Mouse (Mus musculus): ENCODE data around the gene Med7. TPM values are rescaled to one million over a fixed set of nuclear protein-coding genes. Genes with fewer than 3 reads are reported as not detected.

Gene Med7
- polyA plus RNA-seq, 1 experiment: not detected

DNA sequence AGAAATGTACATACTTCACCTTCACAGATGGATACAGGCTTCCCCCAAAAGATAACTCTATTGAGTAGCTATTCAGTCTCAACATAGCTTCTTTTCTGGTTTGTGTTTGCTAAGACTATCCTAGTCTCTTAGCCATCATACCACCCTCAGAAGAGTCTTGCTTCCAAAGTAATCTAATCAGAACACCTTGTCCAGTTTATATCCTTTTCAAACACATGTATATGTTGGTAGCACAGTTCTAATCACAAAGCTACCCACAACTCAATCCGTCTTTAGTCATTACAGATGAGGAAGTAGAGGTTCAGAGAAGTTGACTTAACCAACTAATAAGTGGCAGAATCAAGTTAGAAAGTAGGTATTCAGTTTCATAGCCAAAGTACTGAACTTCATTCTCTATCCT is 5.0 kb downstream of the Med7 start:
- TF ChIP-seq CTCF (IDR thresholded peaks at IDR 0.05; ENCODE audit: insufficient read depth, low read depth, low read length) (no peak), POLR2A (IDR thresholded peaks at IDR 0.05; ENCODE audit: insufficient read depth, low read depth, low read length) (no peak)
- Histone ChIP-seq H3K27ac (ENCODE audit: insufficient read depth, low read depth, low read length) (no peak overlapping the region), H3K4me1 (ENCODE audit: control insufficient read depth, insufficient read depth, low read length) (peaks cover 4% of the 10 kb centered on the region; the same call in 1 of the 2 replicates), H3K4me3 (ENCODE audit: insufficient read depth, low read depth, low read length) (no peak overlapping the region)
- 93% methylated on average over 1 of the region's 1 CpGs for WGBS

- Histone ChIP-seq H3K4me1 (ENCODE audit: control insufficient read depth, insufficient read depth, low read length) (peaks cover 1% of the 10 kb centered on the region; the same call in 1 of the 2 replicates), H3K27ac (ENCODE audit: insufficient read depth, low read depth, low read length) (no peak overlapping the region), H3K4me3 (ENCODE audit: insufficient read depth, low read depth, low read length) (no peak overlapping the region)
- no peak for TF ChIP-seq CTCF (IDR thresholded peaks at IDR 0.05; ENCODE audit: insufficient read depth, low read depth, low read length)
- TF ChIP-seq POLR2A (IDR thresholded peaks at IDR 0.05; ENCODE audit: insufficient read depth, low read depth, low read length): no peak
- WGBS: 83% methylated on average over 1 of the region's 1 CpGs
Observed at GRCm38 (mm10) chr11:46443152-46443551, 6.4 kb downstream of the Med7 start.

- H3K4me1 ChIP-seq (ENCODE audit: control insufficient read depth, insufficient read depth, low read length): no peaks in the 10 kb centered on the region
- WGBS: 87% methylated on average over 5 of the region's 5 CpGs
- no peak for TF ChIP-seq CTCF (IDR thresholded peaks at IDR 0.05; ENCODE audit: insufficient read depth, low read depth, low read length)
- no peak for TF ChIP-seq POLR2A (IDR thresholded peaks at IDR 0.05; ENCODE audit: insufficient read depth, low read depth, low read length)
- H3K4me3 ChIP-seq (ENCODE audit: insufficient read depth, low read depth, low read length): no peak overlapping the region
- no peak overlapping the region for H3K27ac ChIP-seq (ENCODE audit: insufficient read depth, low read depth, low read length)
Observed at GRCm38 (mm10) chr11:46443979-46444378, 7.3 kb downstream of the Med7 start.

DNA sequence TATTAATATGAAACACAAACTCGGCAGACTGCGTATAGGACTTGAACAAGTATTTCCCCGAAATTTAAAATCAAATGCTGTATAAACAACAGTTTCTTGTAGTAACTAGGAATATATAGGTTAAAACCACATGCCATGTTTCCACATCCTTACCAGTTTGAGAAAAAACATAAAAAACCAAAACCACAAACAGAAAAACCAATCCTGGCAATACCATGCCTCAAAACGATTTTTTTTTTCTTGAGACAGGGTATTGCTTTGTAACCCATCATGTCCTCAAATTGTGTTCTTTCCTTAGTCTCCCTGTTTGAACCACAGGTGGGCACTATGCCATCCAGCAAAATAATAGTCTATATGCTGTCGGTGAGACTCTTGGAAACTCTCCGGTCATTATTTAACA is 9.4 kb downstream of the Med7 start:
- Histone ChIP-seq H3K4me3 (ENCODE audit: insufficient read depth, low read depth, low read length) (no peak overlapping the region), H3K27ac (ENCODE audit: insufficient read depth, low read depth, low read length) (no peak overlapping the region), H3K4me1 (ENCODE audit: control insufficient read depth, insufficient read depth, low read length) (no peaks in the 10 kb centered on the region)
- TF ChIP-seq POLR2A (IDR thresholded peaks at IDR 0.05; ENCODE audit: insufficient read depth, low read depth, low read length) (no peak), CTCF (IDR thresholded peaks at IDR 0.05; ENCODE audit: insufficient read depth, low read depth, low read length) (no peak)
- WGBS: 92% methylated on average over 6 of the region's 6 CpGs

GRCm38 (mm10) chr11:46447644-46448484 is 11.1 kb downstream of the Med7 start:
- Histone ChIP-seq H3K4me3 (ENCODE audit: insufficient read depth, low read depth, low read length) (no peak overlapping the region), H3K4me1 (ENCODE audit: control insufficient read depth, insufficient read depth, low read length) (no peaks in the 10 kb centered on the region), H3K27ac (ENCODE audit: insufficient read depth, low read depth, low read length) (no peak overlapping the region)
- WGBS: 63% methylated on average over 13 of the region's 13 CpGs
- no peak for TF ChIP-seq POLR2A (IDR thresholded peaks at IDR 0.05; ENCODE audit: insufficient read depth, low read depth, low read length)
- TF ChIP-seq CTCF (IDR thresholded peaks at IDR 0.05; ENCODE audit: insufficient read depth, low read depth, low read length): no peak

GRCm38 (mm10) chr11:46449461-46450080 is 12.8 kb downstream of the Med7 start:
- Histone ChIP-seq H3K27ac (ENCODE audit: insufficient read depth, low read depth, low read length) (no peak overlapping the region), H3K4me1 (ENCODE audit: control insufficient read depth, insufficient read depth, low read length) (no peaks in the 10 kb centered on the region), H3K4me3 (ENCODE audit: insufficient read depth, low read depth, low read length) (no peak overlapping the region)
- WGBS: 66% methylated on average over 11 of the region's 11 CpGs
- TF ChIP-seq CTCF (IDR thresholded peaks at IDR 0.05; ENCODE audit: insufficient read depth, low read depth, low read length) (no peak), POLR2A (IDR thresholded peaks at IDR 0.05; ENCODE audit: insufficient read depth, low read depth, low read length) (no peak)

- no peaks in the 10 kb centered on the region for H3K4me1 ChIP-seq (ENCODE audit: control insufficient read depth, insufficient read depth, low read length)
- TF ChIP-seq CTCF (IDR thresholded peaks at IDR 0.05; ENCODE audit: insufficient read depth, low read depth, low read length) (no peak), POLR2A (IDR thresholded peaks at IDR 0.05; ENCODE audit: insufficient read depth, low read depth, low read length) (no peak)
- no peak within 1 kb of the TSS for H3K4me3 ChIP-seq (ENCODE audit: insufficient read depth, low read depth, low read length)
- no peak within 1 kb of the TSS for H3K27ac ChIP-seq (ENCODE audit: insufficient read depth, low read depth, low read length)
- WGBS: 81% methylated on average over 6 of the region's 6 CpGs
Observed at GRCm38 (mm10) chr11:46454453-46455045, 17.8 kb downstream of the Med7 start, which contains the start of gene Havcr2. Havcr2 (plus strand) TSS chr11:46454935.

DNA sequence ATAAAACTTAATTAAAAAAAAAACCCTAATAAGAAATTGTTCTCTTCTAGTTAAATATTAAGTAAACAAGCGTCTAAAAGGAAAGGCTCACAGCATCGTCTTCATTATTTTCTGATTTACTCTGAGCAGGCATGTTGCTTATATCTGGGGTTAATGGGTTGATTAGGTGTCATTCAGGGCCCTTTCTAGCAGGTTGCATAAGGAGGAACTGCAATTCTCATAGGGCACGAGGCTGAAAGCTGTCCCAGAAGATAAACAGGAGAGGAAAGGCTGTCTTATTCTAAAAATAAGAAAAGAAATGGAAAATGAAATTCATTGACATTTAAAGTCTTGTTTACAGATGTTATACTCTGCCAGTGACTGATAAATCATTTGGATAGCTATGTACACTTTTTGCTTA is 23.2 kb downstream of the Med7 start:
- no peak overlapping the region for H3K4me3 ChIP-seq (ENCODE audit: insufficient read depth, low read depth, low read length)
- H3K27ac ChIP-seq (ENCODE audit: insufficient read depth, low read depth, low read length): no peak overlapping the region
- TF ChIP-seq POLR2A (IDR thresholded peaks at IDR 0.05; ENCODE audit: insufficient read depth, low read depth, low read length) (no peak), CTCF (IDR thresholded peaks at IDR 0.05; ENCODE audit: insufficient read depth, low read depth, low read length) (no peak)
- WGBS: 83% methylated on average over 3 of the region's 3 CpGs
- H3K4me1 ChIP-seq (ENCODE audit: control insufficient read depth, insufficient read depth, low read length): no peaks in the 10 kb centered on the region

DNA sequence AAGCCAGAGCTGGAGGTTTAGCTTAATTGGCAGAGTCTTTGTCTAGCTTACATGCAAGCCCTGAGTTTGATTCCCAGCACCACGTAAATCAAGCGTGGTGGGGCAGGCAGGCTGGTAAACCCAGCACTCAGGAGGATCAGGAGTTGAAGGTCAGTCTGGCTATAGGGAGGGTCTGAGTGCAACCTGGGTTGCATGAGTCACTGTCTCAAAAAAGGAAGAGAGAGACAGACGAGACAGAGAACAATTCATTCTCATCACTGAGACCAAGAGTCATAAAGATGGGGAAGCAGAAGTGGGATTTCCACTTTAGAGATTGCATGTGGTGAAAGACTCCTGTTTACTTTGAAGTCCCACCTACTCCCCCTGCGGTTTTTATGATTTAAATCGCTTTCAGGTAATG is 24.6 kb downstream of the Med7 start:
- H3K4me1 ChIP-seq (ENCODE audit: control insufficient read depth, insufficient read depth, low read length): no peaks in the 10 kb centered on the region
- no peak overlapping the region for H3K27ac ChIP-seq (ENCODE audit: insufficient read depth, low read depth, low read length)
- WGBS: 82% methylated on average over 5 of the region's 5 CpGs
- TF ChIP-seq CTCF (IDR thresholded peaks at IDR 0.05; ENCODE audit: insufficient read depth, low read depth, low read length) (no peak), POLR2A (IDR thresholded peaks at IDR 0.05; ENCODE audit: insufficient read depth, low read depth, low read length) (no peak)
- H3K4me3 ChIP-seq (ENCODE audit: insufficient read depth, low read depth, low read length): no peak overlapping the region
